Mouse (Mus musculus) adrenal gland, adult (tissue): Measurements from ENCODE around the gene Cd247.

Source experiments
- DNase-seq, 2 experiments: peaks; one replicate each; pipeline ENCODE4 v3.0.0; 2022 to 2023; ENCODE audit warnings: low spot score in 1 of 2; ENCODE audit not compliant: inconsistent age in 2 of 2

Gene Cd247

DNA sequence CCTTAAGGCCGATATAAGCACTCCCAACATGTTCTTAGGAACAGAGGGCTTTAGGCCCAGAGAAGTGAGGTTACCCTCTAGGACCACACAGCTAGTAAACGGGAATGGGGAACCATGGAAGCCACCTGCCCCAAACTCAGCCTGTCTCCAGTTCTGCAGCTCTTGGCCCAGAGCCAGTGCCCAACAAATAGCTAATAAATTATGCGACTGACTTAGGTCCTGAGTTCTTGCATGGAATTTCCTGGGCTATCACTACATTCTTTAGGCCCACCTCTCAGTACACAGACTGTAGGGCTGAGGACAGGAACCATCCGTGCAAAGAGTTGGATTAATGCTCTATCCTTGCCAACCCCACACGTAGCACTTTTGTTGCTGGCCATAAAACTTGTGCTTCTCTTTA, 63.6 kb downstream of the Cd247 start:
- no peak for DNase-seq

DNA sequence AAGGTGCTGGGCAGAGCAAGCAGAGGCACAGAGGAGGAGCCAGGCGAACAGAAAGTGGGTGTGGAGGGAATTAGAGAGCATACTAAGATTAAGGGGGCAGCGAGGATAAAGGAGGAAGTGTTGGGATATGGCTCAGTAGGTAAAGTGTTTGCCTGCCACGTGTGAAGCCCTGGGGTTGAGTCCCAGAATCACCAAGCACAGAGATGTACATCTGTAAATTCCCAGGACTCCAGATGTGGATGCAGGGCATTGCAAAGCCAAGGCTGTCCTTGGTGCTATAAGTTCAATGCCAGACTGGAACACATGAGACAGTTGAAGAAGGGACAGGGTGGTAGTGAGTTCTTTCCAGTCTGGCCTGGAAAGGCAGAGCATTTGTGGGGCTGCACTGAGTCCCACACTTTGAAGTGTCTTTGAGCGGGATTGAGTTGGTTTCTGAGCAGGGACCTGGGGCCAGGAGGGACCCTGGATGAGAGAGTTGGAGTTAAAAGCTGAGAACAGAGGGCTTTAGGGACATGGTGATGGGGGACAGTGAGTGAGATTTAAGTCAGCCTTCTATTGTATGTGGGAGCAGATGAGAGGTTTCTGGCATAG, 64.7 kb downstream of the Cd247 start:
- no peak for DNase-seq

DNA sequence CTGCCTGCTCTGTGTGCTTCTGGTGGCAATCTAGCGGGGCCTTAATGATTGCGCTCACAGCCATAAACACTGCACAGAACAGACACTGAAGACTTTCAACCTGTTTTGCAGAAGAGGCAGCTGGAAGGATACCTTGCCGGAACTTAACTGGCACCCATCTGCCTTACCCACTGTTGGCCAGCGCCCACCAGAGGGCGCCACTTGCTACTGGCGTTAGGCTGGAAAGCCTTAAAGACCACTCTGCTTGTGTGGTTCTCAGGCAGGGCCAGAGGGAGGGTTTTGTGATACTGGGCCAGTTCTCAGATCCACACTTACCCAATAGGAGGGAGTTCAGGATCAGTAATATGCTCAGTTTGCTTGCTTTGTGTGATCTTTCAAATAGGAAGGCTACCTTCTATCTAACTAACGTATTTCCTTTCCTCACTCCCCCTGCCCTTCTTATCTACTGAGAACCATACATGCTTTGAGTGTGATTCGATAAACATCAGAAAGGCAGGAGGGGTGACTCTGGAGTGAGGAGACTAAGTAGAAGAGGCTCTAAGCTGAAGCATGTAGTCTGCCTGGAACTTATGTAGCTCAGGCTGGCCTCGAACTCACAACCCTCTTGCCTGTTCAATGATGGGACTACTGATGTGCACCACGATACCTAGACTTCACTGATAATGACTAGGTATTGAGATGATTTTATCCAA, 65.4 kb downstream of the Cd247 start:
- peak; percentile 55 to 83 for DNase-seq

DNA sequence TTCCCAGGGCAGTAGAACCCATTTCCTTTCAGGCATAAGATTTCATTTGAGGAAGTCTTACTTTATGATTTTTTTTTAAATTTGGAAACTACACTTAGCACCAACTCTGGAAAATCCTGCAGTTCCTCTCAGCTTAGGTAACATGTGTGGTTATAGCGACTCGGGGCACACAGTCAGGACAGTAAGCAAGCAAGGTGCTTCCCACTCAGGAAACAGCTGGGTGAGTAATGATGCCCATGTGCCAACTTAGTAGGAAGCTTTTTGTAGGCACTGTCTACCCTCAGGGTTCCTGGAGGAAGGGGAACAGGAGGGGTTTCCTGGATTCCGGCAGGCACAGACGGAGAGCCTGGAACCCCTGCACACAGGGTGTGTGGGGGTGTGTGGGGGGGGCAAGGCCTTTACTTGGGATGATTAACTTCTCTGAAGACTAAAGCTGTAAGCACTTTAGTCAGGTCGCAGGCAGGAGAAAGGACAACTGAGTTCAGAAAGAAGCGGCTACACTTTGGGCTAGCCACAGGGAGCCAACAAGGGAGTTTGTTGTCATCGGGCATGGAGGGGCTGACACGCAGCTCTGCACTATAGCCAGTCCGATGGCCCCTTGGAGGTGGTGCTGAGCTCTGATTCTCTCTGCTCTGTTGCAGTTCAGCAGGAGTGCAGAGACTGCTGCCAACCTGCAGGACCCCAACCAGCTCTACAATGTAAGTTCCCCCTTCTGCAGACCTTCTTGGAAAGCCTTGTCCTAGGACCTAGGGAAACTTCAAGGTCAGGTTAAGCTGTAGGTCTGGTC, 67.5 kb downstream of the Cd247 start:
- no peak for DNase-seq

DNA sequence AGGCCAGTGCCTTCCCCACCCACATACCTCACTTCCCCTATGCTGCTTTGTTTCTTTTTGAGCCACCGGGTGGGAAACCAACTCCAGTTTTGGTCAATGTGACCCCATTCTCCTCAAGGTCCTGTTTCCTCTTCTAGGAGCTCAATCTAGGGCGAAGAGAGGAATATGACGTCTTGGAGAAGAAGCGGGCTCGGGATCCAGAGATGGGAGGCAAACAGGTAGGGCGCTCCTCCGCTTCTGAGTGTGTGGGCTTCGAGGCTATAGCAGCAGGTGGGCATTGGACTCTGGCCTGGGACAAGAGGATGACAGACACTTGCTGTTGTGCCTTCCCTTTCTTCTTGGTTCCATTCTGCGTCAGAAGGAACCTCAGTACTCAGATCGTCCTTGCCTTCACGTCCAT, 68.8 kb downstream of the Cd247 start:
- no peak for DNase-seq

DNA sequence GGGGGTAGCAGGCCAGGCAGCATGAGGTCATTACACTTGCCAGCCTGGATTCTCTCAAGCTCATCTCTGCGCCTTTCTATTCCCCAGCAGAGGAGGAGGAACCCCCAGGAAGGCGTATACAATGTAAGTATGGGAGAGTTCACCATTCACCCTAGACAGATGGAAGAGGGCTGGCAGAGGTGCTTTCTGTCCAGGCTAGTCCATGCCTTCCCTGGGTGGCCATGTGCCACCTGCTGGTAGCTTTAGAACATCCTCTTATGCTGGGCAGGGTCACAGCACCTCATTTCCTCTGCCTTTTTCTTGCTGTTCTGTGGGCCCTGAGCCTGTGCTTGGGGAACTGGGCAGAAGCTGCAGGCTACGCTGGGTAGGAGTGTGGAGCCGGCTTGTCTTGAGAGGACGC, 69.9 kb downstream of the Cd247 start:
- no peak for DNase-seq

DNA sequence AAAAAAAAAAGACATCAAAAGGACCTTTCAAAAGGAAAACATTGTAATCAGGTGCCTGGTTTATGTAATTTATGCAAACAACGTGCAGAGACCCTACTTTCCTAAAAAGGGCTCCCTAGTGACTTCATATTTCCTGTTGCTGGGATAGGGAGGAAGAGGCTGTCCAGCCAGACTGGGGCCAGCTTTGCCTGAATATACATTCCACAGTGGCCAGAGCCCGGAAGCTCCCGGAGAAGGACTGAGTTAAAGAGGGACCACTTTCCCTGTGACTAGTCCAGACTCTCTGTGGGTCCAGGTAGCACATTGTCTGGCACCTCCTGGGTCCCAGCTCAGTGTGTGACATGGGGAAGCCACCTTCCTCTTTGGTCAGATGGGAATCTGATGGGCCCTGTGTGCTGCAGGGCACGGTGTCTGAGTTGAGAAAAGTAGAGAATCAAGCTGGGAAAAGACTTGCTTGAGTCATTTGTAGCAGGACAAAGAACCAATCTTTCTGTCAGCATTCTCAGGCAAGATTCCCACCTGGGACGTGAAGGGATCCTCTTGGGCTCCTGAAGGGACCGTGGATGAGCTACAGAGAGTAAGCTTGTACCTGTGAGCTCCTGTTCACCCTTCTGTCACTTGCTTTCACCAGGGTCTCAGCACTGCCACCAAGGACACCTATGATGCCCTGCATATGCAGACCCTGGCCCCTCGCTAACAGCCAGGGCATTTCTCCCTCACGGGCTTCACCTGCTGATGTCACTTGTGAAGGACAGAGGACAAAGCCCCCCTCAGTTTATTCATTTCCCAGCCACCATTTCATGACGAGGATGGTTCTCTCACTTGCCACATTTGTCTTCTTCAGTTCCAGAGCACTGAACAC, 72.1 kb downstream of the Cd247 start:
- no peak for DNase-seq

DNA sequence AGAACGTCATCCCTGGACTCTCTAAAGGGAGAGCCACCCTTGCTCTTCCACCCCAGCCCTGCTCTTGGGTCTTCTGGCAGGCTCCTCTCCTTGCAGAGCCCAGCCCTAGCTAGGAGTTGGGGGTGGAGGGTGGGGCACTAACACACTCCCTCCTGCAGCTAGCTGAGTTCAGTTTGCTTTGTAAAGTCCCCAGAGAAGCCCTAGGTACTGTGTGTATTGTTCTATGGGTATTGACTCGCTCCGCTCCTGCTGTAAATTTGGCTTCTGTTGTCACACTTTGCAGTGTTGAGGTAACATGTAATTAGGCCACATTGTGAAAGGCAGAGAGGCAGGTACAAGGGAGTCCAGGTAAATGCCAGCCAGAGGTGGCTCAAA, 72.7 kb downstream of the Cd247 start:
- no peak for DNase-seq

DNA sequence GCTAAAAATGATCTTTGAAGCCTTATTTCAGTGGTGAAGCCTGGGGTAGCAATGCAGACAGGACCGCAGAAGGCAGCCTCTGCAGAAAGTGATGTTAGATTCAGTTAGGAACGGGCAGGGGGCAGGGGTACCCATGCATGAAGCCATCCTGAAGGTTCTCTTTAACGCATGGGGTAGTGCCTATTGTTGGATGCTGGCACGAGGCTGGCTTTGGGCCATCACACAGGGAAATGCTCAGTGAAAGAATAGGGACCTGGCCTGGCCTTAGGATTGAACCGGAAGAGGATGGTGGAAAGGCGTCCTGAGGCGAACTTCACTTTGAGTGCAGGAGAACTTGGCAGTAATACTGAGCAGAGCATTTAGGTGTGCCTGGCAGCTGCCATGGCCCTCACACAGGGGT, 73.6 kb downstream of the Cd247 start:
- no peak for DNase-seq

DNA sequence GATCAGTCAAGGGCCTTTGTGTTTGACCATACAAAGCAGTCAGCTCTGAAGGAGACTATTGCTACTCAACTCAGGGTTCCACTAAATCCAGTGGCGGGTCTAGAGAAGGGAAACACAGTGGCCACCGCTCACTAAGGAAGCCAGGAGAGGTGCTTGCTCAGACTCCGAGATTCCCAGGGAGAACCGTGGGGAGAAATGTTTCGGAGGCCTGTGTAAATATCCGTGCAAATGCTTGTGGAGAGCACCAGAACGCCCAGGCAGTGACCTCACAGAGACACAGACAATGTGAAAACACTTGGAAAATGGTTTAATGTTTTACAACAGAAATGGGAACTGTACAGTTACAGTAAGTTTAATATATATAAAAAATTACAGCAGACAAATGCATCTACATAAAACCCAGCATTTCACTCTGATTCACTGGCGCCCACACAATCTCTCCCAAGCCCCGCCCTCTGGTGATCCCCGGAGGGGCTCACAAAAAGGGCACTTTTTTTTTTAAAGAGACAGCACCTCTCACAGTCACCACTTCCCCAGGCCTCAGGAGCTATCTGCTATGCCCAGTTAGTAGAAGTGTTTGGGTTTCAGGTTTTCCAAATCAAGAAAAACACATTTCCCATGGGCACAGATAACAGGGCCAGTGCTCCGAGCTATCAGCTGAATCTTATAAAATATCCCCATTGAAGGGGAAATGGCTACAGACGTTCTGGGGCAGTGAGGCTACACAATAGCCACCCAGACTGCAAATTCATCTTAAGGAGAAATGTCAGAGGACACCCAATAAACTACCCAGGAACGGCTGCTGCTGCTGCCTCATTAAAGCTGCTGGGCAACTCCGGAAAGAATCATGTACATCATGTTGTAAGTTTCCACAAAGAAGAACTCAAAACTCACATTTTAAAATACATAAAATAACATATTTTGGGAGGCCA, 76.6 kb downstream of the Cd247 start:
- DNase-seq: no peak

DNA sequence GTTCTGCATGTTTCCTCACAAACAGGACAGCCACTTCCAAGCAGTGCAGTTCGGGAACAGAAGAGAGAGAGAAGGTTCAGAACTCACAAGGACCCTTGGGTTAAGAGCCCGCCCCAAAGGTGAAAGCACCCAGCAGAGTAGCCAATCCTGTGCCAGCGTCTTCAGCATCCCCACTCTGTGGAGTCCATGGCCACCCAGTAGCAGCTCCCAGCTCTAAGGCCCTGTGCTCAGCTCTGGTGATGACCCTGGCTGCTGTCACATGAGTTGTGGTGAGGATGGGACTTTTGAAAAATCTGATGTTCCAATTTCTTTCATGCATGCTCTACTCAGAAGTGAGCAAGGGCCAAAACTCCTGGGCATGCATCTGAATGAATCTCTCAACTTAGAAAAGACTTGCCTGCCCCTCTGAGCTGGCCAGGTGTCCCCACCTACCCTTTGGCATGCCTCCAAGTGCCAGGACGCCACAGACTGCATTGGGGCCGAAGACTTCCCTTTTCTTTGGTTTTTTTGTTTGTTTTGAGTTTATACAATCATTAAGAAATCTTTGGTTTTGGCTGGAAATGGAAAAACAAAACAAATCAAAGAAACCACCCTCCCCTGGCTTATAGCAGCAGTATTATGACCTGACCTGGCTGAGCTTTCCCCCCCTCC, 78.3 kb downstream of the Cd247 start:
- DNase-seq: no peak

DNA sequence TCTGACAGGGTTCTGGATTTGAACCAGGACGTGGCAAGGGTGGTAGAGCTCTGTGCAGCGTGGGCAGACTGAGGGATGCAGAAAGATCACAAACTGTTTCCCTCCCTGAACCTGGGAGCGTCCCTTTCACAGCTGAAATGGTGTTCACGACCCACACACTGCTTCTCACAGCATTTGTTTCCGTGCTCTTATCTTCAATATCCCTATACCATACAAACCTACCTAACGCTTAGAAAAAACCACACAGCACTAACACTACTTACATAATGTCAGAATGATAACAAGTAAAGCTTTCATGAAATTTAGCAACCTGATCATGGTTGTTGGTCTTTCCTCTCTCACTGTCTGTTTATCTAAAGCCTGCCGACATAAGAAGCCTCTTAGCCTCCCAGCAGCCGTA, 80.2 kb downstream of the Cd247 start:
- DNase-seq: no peak

DNA sequence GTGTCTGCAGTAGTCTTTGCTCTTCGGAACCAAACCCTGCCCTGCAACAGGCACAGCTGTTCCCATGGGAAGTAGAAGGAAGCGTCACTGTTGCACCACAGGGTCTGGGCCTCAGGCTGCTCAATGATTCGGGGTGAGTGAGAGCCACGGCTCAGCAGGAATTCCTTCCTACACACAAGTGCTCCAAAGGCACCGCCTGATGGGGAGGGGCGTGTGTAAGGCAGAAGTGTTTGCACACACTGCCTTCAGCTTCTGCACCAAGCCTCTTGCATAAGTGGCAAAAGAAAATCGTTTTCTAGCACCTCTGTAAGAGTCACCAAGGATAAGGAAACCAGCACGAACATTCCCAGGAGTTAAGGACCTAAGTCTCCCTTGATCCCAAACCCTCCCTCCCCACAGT, 86.2 kb downstream of the Cd247 start:
- no peak for DNase-seq

DNA sequence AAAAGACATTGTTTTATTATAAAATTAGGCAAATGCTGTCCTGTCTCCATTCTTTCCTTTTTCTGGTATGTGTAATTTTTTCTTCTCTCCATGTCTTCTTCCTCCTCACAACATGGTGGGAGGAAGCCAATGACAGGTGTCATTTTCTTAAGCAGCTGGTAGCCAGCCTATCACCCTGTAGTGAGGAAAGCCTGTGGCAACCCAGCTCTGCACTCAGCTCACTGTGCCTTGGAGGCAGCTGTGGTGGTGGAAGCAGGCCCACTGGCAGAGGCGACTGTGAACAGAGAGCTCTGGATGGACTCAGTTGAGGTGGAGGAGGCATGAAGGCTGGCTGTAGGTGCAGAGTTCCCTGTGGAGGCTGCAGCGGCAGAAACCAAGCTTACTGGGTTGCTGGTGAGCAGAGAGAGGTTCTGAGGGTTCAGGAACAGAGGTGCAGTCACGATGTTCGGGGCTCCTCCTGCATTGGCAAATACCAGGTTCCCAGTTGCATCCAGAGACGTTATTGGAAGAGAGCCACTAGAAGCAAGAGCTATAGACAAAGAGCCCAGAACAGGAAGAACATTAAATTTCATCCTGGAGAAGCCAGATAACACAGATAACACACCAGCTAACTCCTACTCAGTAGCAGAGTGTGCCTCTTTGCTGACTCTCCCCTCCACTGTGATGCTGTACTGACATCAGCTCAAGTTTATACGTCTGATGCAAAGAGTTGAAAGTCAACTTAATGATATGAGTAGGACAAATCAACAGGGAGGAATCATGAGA, 87.2 kb downstream of the Cd247 start:
- DNase-seq: no peak

DNA sequence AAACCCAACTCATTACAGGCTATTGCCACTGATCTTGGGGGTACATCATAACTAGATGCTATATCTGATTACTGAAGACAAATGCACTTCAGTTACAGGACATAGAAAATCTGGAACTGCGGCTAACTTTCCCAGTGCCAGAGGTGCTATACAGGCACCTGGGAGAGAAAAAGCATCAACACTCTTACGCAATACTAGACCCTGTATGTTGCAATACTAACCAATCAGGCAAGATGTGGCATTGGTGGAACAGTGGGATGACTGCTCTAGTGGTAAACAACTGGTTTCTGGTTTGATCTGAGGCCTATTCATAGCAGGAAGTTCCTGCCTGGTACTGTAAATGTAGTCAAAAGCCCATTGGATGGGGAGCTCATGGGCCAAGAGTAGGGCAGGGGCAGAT, 90.3 kb downstream of the Cd247 start:
- no peak for DNase-seq

DNA sequence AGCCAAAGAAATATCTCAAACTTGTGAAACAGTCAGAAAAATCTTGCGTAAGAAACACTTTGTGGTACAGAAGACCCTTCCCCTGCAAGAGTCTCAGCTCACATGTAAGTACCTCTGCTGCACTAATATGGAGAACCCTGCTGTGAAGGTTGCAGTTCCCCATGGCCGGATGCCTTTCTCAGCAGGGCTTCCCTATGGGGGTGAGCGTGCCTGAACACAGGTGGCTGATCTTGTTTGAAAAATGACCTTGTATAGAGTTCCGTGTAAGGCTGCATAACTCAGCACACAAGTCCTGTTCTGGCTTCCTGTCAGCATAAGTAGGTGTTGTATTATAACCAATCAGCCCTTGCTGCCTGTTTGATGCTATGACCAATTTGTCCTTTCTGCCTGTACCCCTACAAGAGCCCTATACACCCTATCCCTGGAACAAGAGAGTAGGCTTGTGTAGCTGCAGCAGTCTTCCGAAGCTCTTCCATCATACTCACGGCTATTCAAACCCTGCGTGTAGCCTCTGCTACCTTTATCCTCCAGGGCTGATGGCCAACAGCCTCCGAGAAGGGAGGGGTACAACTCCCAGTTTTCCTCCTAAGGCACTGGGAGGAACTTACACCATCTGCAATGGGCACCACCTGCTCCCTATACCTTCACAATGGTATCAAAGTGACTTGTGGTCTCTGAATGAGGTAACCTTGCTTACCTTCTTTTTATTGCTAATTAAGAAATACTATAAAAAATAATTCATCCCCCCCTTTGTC, 93.8 kb downstream of the Cd247 start:
- no peak for DNase-seq

DNA sequence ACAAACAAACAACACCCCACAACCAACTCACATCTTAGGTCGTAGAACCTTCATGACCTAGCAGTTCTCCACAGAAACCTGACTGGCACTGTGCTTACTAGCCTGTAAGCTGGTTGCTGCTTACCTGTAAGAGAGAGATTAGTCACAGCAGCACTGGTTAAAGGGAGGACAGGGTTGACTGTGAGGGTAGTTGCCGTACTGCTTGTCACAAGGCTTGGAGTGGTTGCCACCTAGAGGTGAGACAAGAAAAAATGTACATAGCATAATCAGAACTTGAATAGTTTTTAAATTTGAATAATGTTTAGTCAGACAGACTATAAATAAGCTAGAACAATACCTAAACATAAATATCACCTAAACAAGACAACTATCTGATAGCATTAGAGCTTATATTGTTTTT, 103.2 kb downstream of the Cd247 start:
- DNase-seq: no peak

DNA sequence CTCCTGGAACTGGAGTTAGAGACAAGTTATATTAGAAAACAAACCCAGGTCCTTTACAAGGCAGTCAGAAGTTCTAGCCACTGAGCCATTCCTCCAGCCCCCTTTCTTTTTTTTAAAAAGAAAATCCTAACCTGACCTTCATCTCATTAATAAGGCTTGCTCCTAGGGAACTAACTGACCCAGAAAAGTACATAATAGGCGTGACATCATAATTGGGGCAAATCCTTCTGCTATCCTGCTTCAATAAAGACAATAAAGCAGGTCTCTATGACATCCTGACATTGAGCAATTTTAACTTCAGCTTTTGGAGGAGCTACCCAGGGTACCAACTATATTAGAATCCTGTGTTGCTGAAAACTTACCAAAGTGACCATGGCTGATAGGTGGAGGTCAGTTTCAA, 115.1 kb downstream of the Cd247 start:
- no peak for DNase-seq

DNA sequence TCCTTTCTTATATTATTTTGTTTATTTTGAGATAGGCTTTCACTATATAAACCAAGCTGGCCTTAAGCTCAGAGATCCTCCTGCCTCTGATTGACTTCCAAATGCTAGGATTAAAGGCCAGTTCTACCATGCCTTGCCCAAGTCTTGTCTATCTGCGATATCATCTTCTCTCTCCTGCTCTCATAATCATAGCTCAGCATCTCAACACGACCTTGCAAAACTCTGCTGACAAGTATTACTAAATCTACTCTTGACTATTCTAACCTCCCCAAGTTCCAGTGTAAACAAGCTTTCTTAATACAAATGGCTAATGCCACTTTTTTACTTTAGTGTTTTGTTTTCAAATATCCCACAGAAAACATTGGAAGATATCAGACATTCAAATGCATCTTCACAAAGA, 119.7 kb downstream of the Cd247 start:
- DNase-seq: no peak
